Mouse (Mus musculus): ENCODE measurements around the gene Gtpbp6. TPM values are rescaled to one million over a fixed set of nuclear protein-coding genes. Genes with fewer than 3 reads are reported as not detected.

The Gtpbp6 gene
- polyA plus RNA-seq (2012; rRNA removed): 260 and 301 TPM in 2 replicates

DNA sequence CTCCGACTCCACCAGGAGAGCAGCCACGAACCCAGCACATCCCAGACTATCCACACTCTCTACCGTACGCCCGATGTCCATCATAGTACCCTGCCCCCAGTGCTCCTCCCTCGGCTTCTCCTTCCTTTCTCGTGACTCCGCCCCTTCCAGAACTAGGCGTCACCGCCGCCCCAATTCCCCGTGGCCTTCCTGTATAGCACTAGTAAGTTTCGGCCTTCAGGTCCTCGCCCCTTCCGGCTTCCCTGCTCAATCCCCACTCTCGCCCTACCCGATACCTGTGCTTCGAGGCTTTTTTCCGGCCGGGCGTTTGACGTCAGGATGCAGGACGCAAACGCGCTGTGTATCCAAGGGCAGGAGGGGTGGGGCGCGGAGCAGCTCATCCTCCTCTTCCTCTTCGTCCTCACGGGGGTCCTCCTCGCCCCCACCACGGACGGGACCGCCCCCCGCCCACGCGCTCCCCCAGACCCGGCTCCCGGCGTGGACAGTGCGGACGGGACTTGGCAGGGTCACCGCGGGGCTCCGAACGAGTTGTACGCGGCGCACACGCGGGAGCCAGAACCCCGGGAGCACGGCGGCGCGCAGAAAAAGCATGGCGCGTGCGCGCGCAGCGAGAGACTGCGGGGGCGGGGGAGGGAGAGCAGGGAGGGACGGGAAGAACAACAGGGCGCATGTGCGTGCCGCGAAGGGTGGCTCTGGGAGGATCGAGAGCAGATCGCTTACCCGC lies at the start of gene Gtpbp6:
TSS of gene Gtpbp6 (minus strand) at position 617 of the 724 bp plus-strand sequence.
- Histone ChIP-seq H3K27ac (ENCODE audit: control insufficient read depth, insufficient read depth, low read length) (peak within 1 kb of the TSS; percentile 50), H3K4me3 (ENCODE audit: control insufficient read depth, insufficient read depth, low read length) (peak within 1 kb of the TSS; percentile 93), H3K36me3 (ENCODE audit: control insufficient read depth, insufficient read depth, low read length) (peaks cover 4% of the 10 kb centered on the region; the same call in 1 of the 2 replicates), H3K27me3 (ENCODE audit: control insufficient read depth, insufficient read depth, low read length) (no peaks in the 10 kb centered on the region), H3K4me1 (replicated peaks; ENCODE audit: control insufficient read depth, insufficient read depth, low read length) (peaks cover 13% of the 10 kb centered on the region)
- DNase-seq: peak; percentile 96
- under 1% methylated on average over 71 of the region's 71 CpGs for WGBS
- TF ChIP-seq POLR2A (IDR thresholded peaks at IDR 0.05; ENCODE audit: control insufficient read depth, extremely low read depth, insufficient read depth, low read length, poor library complexity) (peak; percentile 50), CTCF (IDR thresholded peaks at IDR 0.05; ENCODE audit: borderline replicate concordance, control insufficient read depth, extremely low read depth, insufficient read depth, low read length, poor library complexity) (peak; percentile 40; the same call in 1 of the 2 replicates)

DNA sequence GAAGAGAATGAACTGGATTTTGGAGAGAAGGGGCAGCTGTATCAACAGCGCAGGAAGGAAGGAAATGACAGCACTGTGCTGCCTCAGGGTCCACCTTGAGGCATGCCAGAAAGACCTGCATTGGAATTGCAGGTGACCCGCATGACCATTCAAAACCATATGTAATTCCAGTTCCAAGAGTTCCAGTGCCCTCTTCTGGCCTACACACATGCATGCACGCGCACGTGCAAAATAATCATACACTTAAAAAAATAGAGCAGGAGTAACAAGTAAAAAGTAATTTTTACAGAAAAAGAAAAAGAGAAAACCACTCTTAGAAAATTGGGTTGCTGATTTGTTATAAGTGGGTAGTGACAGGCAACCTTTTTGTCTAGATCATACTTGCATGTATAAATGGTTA lies 35.0 kb upstream of the Gtpbp6 start:
- no peak for TF ChIP-seq POLR2A (IDR thresholded peaks at IDR 0.05; ENCODE audit: control insufficient read depth, extremely low read depth, insufficient read depth, low read length, poor library complexity)
- TF ChIP-seq CTCF (IDR thresholded peaks at IDR 0.05; ENCODE audit: borderline replicate concordance, control insufficient read depth, extremely low read depth, insufficient read depth, low read length, poor library complexity): peak; percentile 20; the same call in 1 of the 2 replicates
- no peak overlapping the region for H3K27ac ChIP-seq (ENCODE audit: control insufficient read depth, insufficient read depth, low read length)
- peaks cover 58% of the 10 kb centered on the region for H3K36me3 ChIP-seq (ENCODE audit: control insufficient read depth, insufficient read depth, low read length)
- H3K27me3 ChIP-seq (ENCODE audit: control insufficient read depth, insufficient read depth, low read length): no peaks in the 10 kb centered on the region
- 93% methylated on average over 5 of the region's 5 CpGs for WGBS
- peak; percentile 11 for DNase-seq
- H3K4me3 ChIP-seq (ENCODE audit: control insufficient read depth, insufficient read depth, low read length): no peak overlapping the region
- no peaks in the 10 kb centered on the region for H3K4me1 ChIP-seq (replicated peaks; ENCODE audit: control insufficient read depth, insufficient read depth, low read length)

DNA sequence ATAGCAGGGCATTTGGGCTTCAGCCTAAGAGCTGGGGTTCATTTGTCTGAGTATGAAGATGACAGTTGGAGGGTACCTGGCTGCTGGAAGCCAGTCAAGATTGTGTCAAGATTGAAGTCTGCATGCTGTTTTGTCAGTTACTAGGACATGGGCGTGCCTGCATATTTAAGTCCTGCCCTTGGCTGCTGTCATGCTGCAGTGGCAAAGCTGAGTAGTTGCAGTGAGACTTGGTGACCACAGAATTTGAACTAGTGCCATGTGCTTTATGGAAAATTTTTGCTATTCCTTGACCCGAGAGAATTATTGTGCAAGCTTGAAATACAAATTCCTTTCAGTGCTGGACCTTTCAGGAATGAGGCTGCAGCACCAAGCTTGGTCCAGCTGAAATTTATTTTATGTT lies 34.3 kb upstream of the Gtpbp6 start:
- no peak overlapping the region for H3K27ac ChIP-seq (ENCODE audit: control insufficient read depth, insufficient read depth, low read length)
- 95% methylated on average over 2 of the region's 2 CpGs for WGBS
- no peak overlapping the region for H3K4me3 ChIP-seq (ENCODE audit: control insufficient read depth, insufficient read depth, low read length)
- H3K27me3 ChIP-seq (ENCODE audit: control insufficient read depth, insufficient read depth, low read length): no peaks in the 10 kb centered on the region
- DNase-seq: no peak
- no peak for TF ChIP-seq CTCF (IDR thresholded peaks at IDR 0.05; ENCODE audit: borderline replicate concordance, control insufficient read depth, extremely low read depth, insufficient read depth, low read length, poor library complexity)
- TF ChIP-seq POLR2A (IDR thresholded peaks at IDR 0.05; ENCODE audit: control insufficient read depth, extremely low read depth, insufficient read depth, low read length, poor library complexity): no peak
- H3K4me1 ChIP-seq (replicated peaks; ENCODE audit: control insufficient read depth, insufficient read depth, low read length): no peaks in the 10 kb centered on the region; the same call in 1 of the 2 replicates
- peaks cover 51% of the 10 kb centered on the region for H3K36me3 ChIP-seq (ENCODE audit: control insufficient read depth, insufficient read depth, low read length)

DNA sequence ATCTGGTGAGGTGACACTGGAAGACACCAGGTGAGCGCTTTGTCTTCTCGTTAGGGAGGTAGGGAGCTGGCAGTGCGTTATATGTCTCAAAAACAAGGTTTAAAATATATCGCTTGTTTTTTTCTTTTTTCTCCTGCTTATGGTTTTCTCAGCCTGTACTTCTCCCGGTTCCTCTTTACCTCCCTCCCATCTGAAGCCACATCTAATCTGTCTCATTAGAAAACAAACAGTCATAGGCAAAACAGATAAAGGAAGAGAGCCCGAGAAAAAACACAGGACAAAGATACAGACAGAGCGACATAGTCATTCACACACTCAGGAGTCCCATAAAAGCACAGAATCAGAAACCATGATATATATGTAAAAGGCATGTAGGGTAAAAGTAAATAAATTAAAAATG lies 32.4 kb upstream of the Gtpbp6 start:
- Histone ChIP-seq H3K4me1 (replicated peaks; ENCODE audit: control insufficient read depth, insufficient read depth, low read length) (no peaks in the 10 kb centered on the region; the same call in 1 of the 2 replicates), H3K36me3 (ENCODE audit: control insufficient read depth, insufficient read depth, low read length) (peaks cover 34% of the 10 kb centered on the region), H3K27me3 (ENCODE audit: control insufficient read depth, insufficient read depth, low read length) (no peaks in the 10 kb centered on the region), H3K4me3 (ENCODE audit: control insufficient read depth, insufficient read depth, low read length) (no peak overlapping the region), H3K27ac (ENCODE audit: control insufficient read depth, insufficient read depth, low read length) (no peak overlapping the region)
- no peak for DNase-seq
- TF ChIP-seq POLR2A (IDR thresholded peaks at IDR 0.05; ENCODE audit: control insufficient read depth, extremely low read depth, insufficient read depth, low read length, poor library complexity) (no peak), CTCF (IDR thresholded peaks at IDR 0.05; ENCODE audit: borderline replicate concordance, control insufficient read depth, extremely low read depth, insufficient read depth, low read length, poor library complexity) (no peak)
- WGBS: 93% methylated on average over 7 of the region's 7 CpGs

DNA sequence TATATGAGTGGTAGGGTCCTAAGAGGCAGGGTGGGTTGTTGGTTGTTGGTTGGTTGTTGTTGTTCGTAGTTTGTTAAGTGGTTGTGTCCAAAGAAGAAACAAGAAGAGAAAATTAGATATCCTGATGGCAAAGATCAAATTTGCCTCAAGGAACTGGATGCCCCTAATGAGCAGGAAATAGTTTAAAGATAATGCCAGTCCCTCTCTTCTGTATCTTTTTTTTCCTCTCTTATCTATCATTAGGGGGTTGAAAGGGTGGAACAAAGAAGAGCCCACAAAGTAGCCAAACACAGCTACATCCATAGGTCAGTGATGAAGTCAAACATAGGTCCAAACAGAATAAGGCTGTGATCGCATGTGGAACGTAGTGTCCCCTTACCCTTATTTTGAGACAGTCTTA lies 31.3 kb upstream of the Gtpbp6 start:
- WGBS: 98% methylated on average over 3 of the region's 3 CpGs
- peaks cover 23% of the 10 kb centered on the region for H3K36me3 ChIP-seq (ENCODE audit: control insufficient read depth, insufficient read depth, low read length)
- H3K4me3 ChIP-seq (ENCODE audit: control insufficient read depth, insufficient read depth, low read length): no peak overlapping the region
- H3K27ac ChIP-seq (ENCODE audit: control insufficient read depth, insufficient read depth, low read length): no peak overlapping the region
- DNase-seq: no peak
- TF ChIP-seq CTCF (IDR thresholded peaks at IDR 0.05; ENCODE audit: borderline replicate concordance, control insufficient read depth, extremely low read depth, insufficient read depth, low read length, poor library complexity) (no peak), POLR2A (IDR thresholded peaks at IDR 0.05; ENCODE audit: control insufficient read depth, extremely low read depth, insufficient read depth, low read length, poor library complexity) (no peak)
- H3K4me1 ChIP-seq (replicated peaks; ENCODE audit: control insufficient read depth, insufficient read depth, low read length): no peaks in the 10 kb centered on the region; the same call in 1 of the 2 replicates
- H3K27me3 ChIP-seq (ENCODE audit: control insufficient read depth, insufficient read depth, low read length): no peaks in the 10 kb centered on the region

DNA sequence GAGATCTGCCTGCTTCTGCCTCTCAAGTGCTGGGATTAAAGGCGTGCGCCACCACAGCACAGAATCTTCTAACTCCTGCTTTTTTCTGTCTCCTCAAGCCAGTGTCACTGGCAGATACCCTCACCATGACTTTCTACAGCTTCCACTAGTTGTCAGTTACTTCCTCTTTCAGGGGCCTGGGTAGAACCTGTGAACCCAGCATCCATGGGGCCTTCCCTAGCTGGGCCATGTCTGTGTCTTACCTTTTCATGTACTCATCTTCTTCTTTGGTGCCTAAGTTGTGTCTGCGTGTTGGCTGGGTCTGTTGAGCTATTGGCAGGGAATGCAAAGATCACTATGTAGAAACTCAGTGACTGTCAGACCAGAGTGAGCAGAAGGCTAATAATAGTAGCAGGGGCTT lies 29.8 kb upstream of the Gtpbp6 start:
- Histone ChIP-seq H3K27me3 (ENCODE audit: control insufficient read depth, insufficient read depth, low read length) (no peaks in the 10 kb centered on the region), H3K36me3 (ENCODE audit: control insufficient read depth, insufficient read depth, low read length) (peaks cover 13% of the 10 kb centered on the region), H3K4me1 (replicated peaks; ENCODE audit: control insufficient read depth, insufficient read depth, low read length) (no peaks in the 10 kb centered on the region; the same call in 1 of the 2 replicates), H3K4me3 (ENCODE audit: control insufficient read depth, insufficient read depth, low read length) (no peak overlapping the region), H3K27ac (ENCODE audit: control insufficient read depth, insufficient read depth, low read length) (no peak overlapping the region)
- WGBS: 100% methylated on average over 3 of the region's 3 CpGs
- DNase-seq: no peak
- TF ChIP-seq POLR2A (IDR thresholded peaks at IDR 0.05; ENCODE audit: control insufficient read depth, extremely low read depth, insufficient read depth, low read length, poor library complexity) (no peak), CTCF (IDR thresholded peaks at IDR 0.05; ENCODE audit: borderline replicate concordance, control insufficient read depth, extremely low read depth, insufficient read depth, low read length, poor library complexity) (no peak)
